Mouse (Mus musculus) adrenal gland (tissue): Measurements from ENCODE around the gene Slc22a23.

Source experiments
- intact Hi-C: fragments of 180-260 bp; cut with DNase I; formaldehyde crosslinking; loops from one replicate; pipeline ENCODE4 v1.15.1; 2025

The Slc22a23 gene

GRCm38 (mm10) chr13:34239371-34240086 lies 105.5 kb downstream of the Slc22a23 start:
- intact Hi-C loops, result no loop called here

DNA sequence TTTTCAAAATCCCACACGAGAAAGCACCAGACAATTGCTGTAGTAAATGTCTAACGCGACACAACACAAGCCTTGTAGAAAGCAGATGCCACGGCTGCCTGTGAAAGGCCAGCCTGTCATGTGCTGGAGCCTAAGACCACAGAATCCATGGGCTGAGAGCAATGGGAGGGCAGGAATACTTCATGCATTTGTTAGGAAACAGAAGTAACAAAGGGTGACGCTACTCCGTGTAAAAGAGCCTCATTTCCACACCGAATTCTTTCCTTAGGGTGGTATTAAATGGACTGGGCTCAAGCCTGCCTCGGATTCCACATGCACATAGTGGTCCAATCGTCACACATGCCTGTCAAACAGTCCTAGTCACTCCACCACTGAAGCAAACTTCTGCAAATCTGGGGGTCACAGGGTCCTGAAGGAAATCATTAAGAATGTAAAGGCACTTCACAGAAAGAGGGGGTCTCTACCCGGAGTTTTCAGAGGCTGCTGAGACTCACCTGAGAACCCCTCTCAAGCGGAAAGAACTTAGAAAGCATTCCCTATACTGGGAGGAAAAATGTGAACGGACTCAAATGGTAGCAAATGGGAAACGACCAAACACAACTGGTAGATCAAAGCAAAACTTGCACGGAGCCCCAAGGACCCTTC lies 106.2 kb downstream of the Slc22a23 start:
- intact Hi-C loops, result no loop called here

- intact Hi-C loops, result no loop called here
Measured at GRCm38 (mm10) chr13:34235056-34235455, 109.9 kb downstream of the Slc22a23 start.

DNA sequence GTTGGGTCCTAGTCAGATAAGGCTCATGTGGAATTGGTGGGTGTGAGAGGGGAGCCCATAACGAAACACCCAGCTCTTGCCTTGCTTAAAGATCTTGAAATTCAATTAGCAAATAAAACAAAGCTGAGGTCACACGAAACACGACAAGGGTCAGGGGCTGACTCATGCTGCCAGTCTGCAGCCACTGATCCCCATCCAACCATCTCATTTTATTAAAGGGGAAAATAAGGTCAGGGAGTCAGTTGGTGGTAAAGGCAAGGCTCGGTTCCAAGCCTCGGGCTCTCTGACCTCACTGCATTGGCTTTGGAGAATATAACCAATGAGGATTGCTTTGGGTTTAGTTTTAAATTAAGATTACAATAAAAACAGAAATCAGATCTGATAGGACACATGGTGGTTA lies 110.5 kb downstream of the Slc22a23 start:
- intact Hi-C loops, result no loop called here

GRCm38 (mm10) chr13:34232992-34233391 lies 112.0 kb downstream of the Slc22a23 start:
- intact Hi-C loops, result no loop called here

- intact Hi-C loops, result no loop called here
Measured at GRCm38 (mm10) chr13:34228905-34229304, 116.1 kb downstream of the Slc22a23 start.

DNA sequence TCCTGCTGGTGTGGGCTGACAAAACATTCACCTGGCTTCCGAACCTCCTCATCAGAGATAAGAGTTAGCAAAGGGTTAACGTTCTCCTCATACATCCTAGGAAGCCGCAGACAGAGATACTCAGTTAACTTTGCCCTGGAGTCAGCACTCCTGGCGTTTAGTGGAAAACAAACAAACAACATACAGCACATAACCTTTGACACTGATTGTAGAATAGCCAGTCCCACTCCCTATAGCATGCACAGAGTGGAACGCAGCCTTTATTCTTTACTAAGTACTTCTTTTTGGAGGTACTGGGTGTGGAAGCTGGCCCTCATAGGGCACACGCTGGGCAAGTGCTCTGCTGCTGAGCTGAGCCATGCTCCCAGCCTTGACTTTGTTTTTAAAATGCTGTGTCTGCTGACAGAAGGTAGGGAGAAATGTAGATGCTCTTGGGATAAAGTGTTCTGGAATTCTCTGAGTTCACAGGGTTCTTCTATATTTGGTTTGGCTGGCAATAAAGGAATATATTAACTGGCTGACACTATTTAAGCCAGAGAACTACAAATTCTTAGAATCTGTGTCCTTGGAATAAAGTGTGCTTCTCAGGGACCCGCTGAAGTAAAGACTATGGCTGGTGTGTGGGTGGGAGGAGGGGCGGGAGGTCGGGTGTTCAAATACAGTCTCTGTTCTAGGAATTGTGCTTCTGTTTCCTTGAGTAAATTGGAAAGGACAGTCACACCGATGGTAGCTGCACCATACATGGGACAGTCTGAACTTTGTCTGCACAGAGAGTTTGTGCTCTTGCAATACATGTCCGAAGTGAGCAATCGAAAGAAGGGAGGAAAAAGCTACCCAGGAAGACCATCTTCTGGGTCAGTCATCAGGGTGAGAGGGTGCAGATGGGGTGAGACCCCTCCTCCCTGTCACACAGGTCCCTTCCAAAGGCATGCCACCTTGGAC lies 117.0 kb downstream of the Slc22a23 start:
- intact Hi-C loops, result no loop called here

DNA sequence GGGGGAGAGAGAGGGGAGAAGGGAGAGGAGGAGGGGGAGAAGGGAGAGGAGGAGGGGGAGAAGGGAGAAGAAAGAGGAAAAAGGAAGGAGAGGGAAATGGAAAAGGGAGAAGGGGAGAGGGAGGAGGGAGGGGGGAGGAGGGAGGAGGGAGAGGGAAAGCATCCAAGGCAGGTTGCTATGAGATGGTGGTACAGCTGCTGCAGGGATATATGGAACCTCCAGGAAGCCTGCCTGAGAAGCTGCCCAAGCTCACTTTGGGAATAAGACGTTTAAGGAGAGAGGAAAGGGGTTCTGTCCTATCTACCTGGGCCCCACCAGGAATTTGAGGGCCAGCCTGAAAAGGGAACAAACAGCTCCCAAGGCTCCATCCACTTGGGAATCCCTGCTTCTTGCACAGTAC lies 118.0 kb downstream of the Slc22a23 start:
- intact Hi-C loops, result no loop called here

- intact Hi-C loops, result no loop called here
Measured at GRCm38 (mm10) chr13:34222985-34223384, 122.0 kb downstream of the Slc22a23 start.

- intact Hi-C loops, result no loop called here
Measured at GRCm38 (mm10) chr13:34219728-34220127, 125.3 kb downstream of the Slc22a23 start.

DNA sequence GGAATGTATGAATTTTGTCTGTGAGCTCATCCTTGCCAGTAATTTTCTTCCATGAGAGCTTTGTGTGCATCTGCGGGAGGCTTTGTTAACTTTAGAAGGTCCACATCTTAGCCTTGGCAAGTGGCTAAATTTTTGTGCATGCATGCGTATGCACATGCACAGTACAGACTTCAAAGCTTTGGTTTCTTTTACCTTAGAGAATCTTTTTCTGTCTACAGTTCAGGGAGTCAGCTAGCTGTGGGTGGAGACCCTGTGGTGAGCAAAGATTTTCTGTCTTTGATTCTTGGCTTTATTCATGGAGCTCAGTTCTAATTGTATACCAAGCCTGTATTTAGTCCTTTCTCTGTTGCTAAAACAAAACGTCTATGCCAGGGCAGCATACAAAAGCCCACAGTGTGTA lies 126.2 kb downstream of the Slc22a23 start:
- intact Hi-C loops, result no loop called here

- intact Hi-C loops, result no loop called here
Measured at GRCm38 (mm10) chr13:34214855-34215254, 130.1 kb downstream of the Slc22a23 start.

- intact Hi-C loops, result no loop called here
Measured at GRCm38 (mm10) chr13:34212735-34213212, 132.2 kb downstream of the Slc22a23 start.

- intact Hi-C loops, result no loop called here
Measured at GRCm38 (mm10) chr13:34211261-34211775, 133.7 kb downstream of the Slc22a23 start.

GRCm38 (mm10) chr13:34207714-34208470 lies 137.1 kb downstream of the Slc22a23 start:
- intact Hi-C loops, result no loop called here

GRCm38 (mm10) chr13:34205216-34205615 lies 139.8 kb downstream of the Slc22a23 start:
- intact Hi-C loops, result no loop called here

DNA sequence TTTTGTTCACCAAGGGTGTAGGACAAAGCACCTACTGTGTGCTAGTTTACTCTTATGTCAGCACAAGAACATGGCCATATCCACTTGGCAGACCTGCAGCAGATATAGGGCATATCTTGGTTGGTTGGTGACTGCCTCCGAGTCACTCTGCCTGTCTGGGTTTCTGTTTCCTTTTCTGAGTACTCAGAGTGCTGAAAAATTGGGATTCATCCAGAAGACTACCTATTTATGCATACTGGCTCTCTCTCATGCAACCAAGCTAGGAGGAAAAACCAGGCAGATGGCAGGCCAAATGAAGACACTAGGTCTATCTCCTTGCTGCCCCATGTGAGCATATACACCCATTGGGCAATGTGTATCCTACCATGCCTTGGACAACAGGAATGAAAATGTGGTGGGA lies 149.3 kb downstream of the Slc22a23 start:
- intact Hi-C loops, result no loop called here

DNA sequence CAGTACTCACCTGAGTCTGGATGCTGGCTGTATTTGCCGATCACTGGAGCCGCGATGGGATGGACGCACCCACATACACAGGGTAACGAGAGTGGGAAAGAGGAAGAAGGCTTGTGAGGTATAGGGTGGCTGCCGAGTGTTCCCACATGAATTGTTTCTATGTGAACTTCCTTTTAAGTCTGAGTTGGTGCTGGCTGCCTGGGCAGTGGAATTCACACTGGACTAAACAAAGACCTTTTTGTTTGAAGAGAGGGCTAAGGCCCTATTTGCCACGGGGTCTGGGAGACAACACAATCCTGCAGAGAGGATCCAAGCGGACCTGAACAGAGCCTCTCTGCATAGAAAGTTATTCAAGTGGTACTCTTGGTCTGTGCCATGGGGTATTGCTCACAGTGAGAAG lies 151.6 kb downstream of the Slc22a23 start:
- intact Hi-C loops, result loop anchor here (5.0 kb wide), 1 partner anchor 139 kb away; no protein-coding TSS in a partner anchor

DNA sequence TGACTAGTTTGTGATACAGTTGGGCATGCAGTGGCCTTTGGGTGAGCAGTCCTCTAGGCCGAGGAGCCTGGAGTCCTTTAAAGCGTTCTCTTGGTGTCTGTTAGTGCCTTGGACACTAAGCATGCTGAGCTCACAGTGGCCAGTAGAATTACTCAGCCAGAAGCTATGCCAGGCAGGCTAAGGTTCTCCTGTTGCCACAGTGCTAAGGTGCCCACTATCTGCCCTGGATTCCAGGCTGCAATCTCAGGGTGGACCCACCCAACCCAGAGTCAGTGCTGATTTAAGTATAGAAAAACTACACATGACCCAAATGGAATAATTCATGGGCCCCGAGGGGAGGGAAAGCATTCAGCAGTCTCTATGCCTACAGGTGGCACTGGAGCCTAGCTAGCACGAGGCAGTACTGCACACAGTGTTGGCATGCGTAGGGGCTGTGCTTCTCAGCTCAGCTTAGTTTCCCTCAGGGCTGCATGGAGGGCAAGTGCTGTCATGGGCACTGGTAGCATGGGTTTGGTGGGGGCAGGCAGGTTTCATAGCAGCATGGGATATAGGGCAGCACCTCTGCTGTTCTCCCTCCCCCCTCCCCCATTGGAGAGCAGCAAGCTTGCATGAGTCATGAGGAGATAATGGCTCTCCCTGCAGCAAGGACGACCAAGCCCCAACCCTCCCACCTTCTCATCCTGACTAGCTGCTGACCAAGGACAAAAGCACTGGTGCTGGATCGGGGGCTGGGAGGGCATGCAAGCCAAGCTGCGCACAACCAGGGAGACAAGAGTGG lies 152.4 kb downstream of the Slc22a23 start:
- intact Hi-C loops, result loop anchor here (5.0 kb wide), 1 partner anchor 140 kb away; no protein-coding TSS in a partner anchor

DNA sequence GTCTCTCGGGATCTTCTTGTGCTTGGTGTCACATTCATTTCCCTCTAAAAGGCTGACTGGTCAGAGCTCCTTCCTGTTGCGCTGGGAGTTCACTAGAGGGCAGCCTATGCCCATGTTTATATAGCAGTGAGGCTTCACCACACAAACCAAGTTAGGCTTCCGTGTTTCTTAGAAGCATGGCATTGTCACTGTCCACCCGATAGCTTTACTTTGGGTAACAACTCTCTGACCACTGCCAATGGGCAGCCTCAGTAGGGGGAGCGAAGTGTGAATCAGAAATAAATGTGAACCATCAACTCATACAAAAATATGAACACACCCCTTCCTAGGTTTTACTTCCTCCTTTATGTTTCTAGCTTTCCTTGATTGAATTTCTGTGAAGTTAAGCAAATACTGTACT lies 157.4 kb downstream of the Slc22a23 start:
- intact Hi-C loops, result loop anchor here (1.0 to 10.0 kb wide), 5 partner anchors 160 to 677 kb away; partner anchors contain the start of gene Slc22a23
